Mouse (Mus musculus): ENCODE results near the gene Adamts6.

Gene Adamts6

DNA sequence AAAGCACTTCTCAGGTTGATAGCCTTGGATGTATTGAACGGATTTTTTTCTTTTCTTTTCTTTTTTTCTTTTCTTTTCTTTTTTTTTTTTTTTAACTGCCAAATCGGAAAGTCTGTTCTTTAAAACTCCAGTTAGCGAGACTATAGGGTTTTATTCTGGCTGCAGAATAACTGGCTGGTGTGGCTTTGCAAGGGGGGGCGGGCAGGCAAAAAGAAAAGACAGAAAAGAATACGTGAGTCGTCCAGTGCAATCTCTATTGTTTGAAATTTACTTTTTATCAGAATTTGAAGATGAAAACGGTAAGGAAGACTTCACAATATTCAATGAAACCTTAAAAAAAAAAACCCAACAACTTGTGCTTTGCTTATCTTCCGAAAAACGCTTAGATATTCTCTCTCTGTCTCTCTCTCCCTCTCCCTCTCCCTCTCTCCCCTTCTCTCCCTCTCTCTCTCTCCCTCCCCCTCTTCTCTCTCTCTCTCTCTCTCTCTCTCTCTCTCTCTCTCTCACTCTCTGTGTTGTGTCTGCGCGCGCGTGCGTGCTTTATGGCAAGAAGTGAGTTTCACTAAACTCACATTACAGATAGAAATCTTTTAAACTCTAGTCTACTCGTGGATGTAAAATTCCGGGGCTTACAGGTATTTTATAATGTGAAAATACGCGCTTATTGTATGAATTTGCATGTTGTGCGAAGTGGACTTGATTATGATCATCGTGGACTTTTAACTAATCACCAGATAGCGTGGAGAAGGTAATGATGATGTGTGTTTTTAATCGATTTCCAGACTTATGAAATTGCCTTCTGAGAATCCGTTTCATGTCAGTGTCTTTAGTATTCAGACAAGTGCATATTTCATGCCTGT is at the start of gene Adamts6:
TSS of gene Adamts6 (plus strand) at position 470 of the 860 bp plus-strand sequence.
- DNase-seq, result no peak

DNA sequence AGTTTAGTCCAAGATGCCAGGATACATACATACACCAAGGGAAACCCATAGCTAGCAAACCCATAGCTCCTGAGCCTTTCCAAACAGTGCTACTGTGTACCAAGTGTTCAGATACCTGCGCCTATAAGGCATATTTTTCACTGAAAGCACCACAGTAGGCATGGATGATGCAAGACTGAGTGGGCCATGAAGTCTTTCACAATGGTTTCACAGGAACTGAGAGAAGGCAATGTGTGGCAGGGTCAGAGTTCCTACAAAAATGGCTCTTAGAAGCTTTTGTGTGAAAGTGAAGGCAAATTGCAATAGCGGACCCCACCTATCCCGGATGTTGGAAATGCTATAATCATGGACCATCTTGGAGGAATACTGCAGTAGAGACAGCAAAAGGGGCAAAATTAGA is 28.6 kb upstream of the Adamts6 start:
- DNase-seq, result no peak

DNA sequence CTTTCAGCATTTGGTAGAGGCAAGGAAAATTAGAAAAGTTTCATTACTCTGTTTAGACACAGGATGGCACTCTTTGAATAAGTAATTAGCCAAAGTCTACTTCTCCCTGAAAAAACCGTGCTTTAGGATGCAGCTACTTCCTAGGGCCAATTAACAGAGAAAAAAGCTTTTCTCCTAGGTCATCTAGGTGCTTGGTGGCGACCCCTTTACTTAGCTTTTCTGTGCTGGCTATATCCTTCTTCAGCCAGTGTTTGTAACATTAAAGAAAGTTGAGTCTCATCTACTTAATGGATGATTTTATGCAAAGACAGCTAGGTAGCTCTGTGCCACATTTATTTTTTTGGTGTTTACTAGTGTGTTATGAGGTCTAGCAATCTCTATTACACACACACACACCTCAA is 2.6 kb upstream of the Adamts6 start:
- no peak for DNase-seq

DNA sequence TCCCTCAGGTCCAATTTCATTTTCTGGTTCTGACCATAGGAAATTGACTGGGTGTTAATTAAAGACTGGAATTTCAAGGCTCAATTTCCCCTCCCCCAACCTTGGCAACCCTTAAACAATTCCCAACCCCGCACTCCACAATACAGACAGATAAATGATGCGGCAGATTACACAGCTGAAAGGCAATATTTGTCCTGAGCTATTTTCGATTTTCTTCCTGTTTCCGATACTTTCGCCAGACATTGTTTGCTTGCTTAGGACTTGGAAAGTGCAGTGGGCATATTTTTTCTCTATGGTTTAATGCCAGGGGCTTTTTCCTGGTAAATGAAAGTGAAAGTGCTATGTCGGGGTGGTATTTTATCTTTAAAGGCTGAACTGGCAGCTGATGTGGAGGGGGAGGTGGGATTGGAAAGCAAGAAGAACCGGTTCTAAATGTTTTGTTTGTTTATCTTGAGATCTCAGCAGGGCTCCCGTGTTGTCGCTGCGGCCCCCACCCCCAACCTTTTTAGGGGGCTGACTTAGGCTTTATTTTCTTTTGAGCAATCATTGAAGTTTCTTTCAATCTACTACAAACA is 1.8 kb upstream of the Adamts6 start:
- no peak for DNase-seq

DNA sequence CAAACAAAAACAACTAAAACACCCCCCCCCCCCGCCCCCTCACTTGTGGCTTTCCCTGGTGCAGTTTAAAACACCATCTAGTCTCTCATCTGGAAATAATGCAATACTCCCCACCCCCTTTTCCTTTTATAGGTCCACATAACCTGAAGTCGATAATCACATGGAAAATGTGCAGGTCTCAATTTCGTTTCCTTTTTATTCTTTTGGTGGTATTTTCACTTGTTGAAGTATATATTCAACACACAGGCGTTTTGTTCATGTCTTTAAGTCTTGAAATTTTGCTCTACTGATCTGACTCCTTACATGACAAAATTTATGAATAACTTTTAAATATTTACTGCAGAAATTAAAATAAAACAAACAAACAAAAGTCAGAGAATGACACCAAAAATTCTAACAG is 1.3 kb upstream of the Adamts6 start:
- no peak for DNase-seq

DNA sequence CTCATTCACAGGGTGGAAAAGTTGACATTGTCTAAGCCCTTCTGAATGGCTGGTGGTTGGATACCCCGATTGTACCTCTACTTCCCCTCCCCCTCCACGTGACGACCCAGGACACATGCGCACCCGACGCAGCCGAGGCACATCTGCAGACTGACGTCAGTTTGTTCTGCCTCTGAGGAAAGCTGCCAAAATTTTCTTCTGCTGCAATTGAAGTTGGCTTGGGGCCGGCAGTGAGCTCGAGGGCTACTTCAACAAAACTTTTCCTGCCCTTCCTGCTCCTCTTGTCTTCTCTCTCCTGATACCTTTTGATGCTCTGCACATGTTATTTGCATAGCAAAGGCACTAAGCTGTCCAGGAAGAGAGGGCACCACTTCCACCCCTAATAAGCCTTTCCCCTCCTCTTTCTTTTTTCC is 732 bp upstream of the Adamts6 start:
- peak; percentile 71 for DNase-seq

DNA sequence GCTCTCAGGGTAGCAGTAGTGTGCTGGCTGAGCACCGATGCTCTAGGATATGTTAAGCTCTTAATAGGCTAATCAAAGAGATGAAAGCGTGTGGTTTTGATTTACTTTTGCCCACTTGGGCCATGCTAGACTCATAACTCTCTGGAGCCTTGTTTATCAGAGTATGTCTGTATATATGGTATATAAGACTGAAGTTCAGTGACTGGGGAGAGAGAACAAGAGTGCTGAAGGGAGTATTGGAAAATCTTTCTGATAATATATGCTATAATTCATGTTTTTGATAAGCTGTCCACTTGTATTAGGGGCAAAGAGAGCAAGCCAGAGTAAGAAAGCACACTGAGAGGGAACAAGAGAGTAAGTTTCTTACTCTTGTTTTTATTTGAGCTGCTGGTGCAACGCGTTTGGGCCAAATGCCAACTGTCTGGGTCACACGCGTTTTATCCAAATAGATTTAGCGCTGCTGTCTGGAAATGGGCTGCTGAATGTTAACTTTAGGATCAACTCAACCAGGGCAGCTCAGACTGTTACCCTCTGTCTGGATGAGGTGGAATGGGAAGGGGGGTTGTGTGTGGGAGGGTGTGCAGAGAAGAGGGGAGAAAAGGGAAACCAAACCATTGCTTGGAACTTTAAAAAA is 708 bp downstream of the Adamts6 start:
- DNase-seq, result peak; percentile 45

DNA sequence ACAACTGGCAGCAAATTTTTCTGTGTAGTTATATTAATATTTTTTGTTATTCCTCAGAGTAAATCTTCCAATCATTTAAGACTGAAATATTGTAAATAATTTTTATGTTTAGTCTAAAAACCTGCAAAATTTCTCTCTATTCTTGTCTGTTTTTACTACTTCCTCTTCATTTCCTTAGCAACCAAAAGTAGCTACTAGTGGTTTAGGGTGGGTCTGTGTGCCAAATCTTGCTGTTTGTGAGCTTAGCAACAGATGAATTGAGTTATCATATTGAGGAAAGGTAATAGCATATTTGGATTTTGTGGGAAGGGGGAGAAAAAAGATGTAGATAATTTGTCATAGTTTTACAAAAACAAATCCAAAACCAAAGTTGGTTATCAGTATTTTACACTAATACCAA is 1.5 kb downstream of the Adamts6 start:
- DNase-seq, result no peak

DNA sequence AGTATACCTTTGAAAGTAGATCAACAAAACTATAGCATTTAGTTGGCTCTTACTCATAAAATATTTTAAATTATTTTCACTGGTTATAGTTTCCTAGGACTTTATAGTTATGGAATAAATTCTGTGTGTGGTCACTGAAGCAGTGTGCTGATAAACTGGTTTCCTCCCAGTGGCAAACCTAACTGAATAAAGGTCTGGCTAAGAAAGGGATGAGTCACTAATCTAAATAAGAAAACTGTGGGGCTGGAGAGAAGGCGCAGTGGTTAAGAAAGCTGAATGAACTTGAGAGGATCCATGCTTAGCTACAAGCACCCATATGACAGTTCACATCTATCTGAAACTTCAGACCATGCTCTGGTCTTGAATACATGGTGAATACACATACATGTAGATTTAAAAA is 7.8 kb downstream of the Adamts6 start:
- no peak for DNase-seq

DNA sequence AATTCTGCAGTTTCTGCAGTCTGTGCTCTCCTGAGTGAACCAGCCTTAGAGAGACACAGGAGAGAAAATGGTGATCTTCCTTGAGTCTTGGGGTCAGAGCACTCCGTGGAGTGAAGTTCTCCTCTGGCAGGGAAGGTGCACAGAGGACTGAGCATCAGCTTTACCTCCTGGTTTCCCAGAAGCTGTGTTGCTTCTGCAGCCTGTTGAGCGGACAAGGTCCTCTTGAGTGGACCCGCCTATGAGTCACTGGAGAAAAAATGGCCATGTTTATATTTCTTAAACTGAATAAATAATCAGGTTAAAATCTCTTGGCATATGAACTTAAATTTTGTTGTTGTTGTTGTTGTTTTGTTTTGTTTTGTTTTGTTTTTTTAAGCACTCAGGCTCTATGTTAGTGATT is 41.7 kb downstream of the Adamts6 start:
- DNase-seq, result no peak

DNA sequence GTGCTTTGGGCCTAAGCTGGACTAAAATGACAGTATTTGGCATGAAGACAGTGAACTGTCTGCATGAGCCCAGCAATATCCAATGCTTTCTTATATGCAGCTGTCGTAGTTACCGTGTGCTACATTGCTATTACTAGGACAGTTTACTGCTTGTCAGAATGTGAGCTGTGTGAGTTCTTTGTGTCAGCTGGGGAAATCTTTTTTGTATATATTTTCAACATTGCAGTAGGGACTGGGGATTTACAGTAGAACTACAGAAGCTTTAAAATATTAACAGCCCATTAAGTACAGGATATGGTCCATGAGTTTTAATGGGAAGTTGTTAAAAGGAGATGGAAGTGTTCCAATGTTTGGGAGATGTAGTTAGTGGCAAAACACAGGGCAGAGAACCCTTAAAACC is 42.1 kb downstream of the Adamts6 start:
- no peak for DNase-seq

DNA sequence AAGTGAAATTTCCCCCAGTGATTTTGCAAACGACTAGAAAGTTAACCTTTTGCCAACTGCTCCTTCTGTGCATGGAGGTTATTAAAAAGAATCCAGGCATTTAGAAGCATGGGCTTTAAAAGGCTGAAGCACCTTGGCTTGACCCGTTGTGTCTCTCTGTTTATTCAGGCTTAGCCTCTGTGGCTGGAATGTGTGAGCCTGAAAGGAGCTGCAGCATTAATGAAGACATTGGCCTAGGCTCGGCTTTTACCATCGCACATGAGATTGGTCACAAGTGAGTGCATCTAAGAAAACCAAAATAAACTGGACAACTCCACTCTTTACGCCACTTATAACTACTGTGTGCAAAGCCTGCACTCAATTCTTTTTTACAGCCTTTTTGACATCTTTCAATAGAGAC is 65.0 kb downstream of the Adamts6 start:
- DNase-seq, result no peak

DNA sequence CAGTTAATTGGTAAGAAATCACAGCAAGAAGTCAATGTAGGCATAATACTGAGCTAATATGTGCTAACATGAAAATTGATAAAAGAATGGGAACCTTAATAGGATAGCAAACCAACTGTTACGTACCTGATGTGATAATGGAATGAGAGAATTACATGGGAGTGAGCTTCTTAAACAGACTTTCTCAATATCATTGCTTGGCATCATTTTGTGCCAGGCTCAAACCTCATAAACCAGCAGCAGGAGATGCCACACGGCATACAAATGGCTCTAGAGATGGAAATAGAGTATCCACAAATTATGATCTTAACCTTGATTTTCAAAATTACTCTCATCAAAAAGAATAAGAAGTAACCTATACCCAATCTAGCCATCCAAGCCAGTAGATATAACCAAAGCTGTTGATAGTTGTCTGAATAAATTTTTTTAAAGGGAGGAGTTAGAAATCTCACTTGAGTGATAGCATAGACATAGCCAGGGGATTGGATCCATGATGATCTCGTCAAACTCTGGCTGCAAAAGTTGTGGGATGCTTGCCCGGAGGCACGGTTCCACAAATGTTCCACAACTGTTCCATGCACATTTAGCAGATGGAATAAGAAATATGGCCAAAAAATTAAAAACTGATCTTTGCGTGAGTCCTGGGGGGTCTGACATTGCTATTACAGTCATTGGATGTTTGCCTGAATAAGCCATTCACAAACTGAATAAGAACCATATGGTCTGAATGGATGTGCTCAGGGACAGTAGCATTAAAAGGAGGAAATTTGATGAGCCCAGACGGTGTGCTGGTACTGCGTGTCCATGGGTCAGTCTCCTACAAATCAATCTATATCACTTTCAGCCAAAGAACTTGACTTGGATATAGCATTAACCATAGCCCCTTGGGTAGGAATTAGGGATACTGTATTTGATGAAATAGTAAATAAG is 106.1 kb downstream of the Adamts6 start:
- DNase-seq, result peak; percentile 26

DNA sequence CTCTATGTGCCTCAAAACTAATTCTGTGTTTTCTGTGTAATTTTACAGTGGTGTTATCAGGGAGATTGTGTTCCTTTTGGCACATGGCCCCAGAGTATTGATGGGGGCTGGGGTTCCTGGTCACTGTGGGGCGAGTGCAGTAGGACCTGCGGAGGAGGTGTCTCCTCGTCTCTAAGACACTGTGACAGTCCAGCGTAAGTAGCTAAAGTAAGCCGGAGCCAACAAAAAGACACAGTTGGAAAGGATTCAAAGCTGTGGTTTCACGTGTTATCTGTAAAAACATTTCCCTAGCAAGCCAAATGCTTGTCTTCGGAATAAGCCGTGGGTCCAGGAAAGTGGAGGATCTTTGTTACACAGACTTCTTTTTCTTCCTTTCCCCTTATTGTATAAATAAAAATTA is 110.2 kb downstream of the Adamts6 start:
- DNase-seq, result no peak

DNA sequence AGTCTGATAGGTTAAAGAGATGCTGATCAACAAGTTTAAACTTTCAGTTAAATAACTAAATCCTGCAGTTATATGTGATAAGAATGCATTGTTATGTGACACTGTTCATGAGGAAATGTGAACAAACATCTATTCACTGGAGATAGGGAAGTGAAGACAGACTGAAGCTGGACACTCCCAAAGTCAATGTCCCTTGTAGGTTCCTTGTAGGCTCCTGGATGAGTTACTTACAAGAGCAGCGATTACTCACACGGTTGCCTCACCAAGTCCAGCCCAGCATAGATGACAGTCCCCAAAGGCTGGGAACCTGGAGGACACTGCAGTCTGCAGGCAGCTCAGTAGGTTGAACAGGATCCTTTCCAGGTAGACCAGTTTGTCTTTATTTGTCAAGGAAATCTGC is 145.1 kb downstream of the Adamts6 start:
- DNase-seq, result no peak

DNA sequence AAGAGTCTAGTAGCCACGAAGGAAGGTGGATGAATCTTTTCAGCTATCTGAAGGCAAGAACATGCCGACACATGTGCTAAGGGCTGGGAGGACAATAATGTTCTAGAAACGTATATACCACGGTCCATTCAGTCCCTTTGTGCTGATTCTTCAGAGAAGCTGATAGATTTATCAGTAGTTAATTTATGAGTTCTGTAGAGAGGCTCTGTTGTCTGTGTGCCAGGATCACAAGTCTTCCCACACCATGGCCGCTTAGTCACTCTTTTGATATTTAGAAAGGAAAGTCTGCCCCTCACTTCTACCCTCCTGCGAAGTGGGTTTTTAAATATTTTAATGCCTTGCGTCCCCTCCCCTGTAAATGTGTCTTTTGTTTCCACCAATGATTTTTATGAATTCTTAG is 154.9 kb downstream of the Adamts6 start:
- no peak for DNase-seq

DNA sequence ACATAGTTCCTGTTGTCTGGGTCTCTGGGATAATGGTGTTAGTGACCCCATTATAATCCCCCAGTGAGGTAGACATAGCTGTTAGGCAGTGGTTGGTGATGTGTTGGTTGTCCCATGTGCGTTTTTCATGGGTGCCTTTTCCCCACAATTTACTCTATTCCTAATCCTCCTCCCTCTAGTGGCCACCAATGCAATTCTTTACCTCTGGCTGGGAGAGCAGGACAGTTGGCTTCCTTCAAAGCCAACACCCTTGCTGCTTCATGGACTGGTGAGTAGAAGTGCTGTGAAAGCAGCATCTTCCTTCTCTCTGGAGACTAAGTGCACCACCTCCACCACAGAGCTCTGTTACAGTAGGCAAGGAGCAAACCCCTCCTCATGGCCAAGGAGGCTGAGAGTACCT is 157.8 kb downstream of the Adamts6 start:
- no peak for DNase-seq

DNA sequence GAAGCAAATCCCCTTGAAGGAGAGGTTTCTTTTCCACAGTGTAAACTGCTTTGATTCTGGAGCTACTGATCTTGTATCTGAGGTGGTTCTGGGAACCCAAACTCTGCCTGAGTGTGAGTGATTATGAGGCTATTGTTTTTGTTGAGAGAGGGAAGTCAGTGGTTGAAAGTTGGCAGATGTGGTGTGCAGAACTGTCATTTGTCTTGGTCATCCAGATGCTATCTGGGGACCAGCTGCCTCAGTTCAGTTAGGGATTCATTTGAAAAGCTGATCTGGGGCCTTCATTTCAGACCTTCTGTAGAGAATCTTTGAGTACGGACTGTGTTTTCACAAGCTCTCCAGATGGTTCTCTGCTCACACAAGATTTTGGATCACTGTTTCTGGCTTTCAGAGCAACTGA is 159.3 kb downstream of the Adamts6 start:
- no peak for DNase-seq

DNA sequence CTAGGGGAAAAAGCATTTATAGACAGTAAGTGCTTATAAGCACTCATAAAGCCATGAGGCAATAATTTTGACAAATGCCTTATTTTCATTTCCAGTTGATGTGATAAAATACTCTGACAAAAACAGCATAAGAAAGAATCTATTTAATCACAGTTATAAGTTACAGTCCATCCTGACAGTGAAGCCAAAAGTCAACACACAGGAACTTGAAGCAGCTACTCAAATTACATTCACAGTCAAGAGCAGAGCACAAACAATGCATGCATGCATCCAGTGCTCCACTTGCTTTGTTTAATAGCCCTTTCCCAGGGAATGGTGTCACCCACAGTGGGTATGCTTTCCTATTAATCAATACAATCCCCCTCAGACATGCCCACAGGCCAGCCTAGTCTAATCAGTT is 159.8 kb downstream of the Adamts6 start:
- no peak for DNase-seq

DNA sequence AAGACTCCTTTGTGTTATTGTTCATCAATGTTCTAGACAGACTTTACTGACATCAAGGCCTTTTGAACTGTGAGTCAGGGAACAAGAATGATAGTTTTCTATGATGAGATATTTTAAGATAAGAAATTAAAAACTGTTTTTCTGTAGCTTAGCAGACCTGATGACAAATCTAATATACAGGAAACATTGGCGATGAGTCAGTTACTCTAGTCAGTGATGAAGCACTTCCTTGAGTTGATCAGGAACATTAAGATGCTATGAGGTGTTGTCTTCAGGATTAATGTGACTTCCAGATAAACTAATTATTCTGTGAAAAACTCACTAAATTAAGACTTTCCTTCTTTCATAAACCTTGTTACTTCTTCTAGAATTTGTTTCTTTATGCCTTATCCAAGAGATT is 160.7 kb downstream of the Adamts6 start:
- DNase-seq, result no peak

DNA sequence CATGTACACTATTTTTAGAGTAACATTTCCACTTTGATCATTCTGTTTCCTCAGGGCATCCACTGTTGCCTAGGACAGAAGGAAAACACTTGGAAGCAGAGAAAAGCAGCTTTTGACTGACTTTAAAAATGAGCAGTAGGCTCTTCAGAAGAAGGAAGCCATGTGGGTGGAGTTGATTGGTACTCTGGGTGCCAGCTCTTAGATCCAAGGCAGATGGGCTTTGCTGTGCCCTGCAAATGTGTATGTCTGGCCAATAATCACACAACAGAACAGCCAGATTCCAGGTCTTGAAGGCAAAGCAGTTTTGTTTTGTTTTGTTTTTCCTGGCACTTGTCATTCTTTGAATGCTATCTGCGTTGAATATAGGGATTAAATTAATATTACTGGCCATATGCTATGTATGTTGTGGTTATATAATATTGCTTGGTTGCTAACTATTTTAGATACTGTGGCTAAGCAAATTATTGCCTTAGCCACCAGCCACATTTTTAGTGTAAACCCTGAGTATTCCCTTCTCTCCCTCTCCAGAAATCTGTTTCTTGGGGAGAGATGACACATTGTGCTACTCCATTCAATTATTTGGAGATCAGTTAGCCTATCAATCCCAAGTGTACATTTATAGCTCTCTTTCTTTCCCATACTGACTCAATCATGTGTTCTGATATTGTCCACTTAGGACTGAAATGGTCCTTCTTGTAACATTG is 165.8 kb downstream of the Adamts6 start:
- DNase-seq, result no peak

DNA sequence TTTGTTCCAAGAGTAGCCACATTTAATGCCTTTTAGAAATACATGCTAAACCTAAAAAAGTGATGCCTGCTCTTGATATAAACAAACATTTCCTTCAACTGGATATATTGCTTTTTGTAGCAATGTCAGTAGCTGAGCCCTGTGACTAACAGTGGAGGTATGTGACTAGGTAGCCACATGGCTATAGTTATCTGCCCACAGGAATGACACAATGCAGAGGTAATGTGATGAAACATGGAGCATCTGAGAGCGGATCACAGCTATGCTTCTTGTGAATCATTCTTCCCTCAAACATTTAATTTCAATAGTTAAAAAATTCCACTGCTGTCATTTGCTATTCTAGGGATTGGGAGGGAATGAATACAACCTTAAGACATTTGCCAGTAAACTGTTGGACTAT is 172.7 kb downstream of the Adamts6 start:
- no peak for DNase-seq

DNA sequence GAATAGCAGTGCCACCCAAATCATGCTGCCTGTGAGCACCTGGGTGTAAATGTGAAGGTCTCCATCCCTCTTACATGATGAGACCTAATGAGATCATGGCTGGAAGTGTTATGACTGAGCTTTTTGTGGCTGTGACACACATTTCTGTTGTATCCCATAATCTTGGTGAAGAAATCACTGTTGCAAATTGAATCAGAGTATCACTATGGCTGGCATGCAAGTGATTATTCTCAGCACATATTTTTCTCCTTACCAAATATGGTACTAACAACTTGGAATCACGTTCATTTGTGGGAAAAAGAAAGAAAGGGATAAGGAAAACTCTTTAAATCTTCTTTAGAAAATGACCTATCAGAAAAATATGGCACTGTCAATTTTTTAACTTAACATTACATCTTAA is 180.4 kb downstream of the Adamts6 start:
- no peak for DNase-seq

Measured in right cerebral cortex, postnatal 4 days (tissue).